Mouse (Mus musculus) induced T-regulatory cell, adult 2 months (primary cell): ENCODE results near the gene Npas2.

Experiments used
- DNase-seq: peaks from one replicate; pipeline ENCODE4 v3.0.0-alpha.2; 2012; ENCODE audit warnings: low read depth

Npas2 gene

DNA sequence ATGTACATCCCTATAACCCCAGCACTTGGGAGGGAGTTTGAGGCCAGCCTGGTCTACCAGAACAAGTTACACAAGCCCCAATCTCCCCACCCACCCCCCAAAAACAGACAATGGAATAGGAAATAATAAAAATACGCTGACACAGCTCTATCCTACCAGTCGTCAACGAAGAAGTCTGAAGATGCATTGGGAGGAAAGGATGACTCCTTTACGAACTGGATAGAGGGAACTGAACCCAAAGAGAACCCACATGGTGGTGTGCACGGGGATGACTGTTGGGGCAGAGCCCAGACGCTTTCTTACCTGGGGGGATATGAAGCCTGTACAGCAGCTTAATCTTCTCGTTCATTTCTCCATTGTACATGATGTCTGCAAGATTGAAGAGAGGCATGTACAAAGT, 182.6 kb downstream of the Npas2 start:
- no peak for DNase-seq

DNA sequence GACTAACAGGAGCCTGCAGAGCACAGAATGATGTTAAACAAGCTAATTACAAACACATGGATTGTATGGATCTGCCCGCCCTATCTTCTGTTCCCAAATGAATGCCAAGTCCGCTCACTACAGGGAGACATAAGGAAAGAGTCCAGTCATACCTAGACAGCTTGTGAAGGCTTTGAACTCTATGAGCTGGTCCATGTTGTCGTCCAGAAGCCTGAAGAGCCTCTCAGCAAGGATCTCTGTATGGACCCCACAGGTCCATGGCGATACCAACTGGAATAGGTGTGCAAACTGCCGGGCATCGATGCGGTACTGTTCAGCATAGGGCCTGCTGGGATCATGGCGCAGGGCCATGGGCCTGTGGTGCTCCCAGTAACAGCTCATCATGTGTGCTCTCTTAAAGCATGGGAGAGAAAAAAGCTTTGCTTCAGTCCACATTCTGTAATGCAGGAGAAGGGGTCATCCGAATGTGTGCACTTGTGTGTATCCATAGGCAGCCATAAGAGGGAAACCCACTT, 183.3 kb downstream of the Npas2 start:
- DNase-seq: no peak

DNA sequence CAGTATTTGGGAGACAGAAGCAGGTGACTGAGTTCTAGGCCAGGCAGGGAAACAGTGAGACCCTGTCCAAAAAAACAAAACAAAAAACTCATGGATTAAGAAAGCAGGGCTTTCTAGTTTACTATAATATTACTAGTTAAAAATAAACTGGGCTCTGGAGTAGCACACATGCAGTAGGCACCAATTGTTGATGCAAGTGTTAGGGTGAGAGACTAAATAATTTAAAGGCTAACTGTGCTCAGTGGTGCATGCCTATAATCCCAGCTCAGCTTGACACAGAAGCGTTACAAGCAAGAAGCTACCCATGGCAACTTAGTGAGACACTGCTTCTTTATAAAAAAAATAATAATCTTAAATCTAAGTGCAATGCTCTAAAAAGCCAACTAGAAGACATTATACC, 185.0 kb downstream of the Npas2 start:
- DNase-seq: no peak

DNA sequence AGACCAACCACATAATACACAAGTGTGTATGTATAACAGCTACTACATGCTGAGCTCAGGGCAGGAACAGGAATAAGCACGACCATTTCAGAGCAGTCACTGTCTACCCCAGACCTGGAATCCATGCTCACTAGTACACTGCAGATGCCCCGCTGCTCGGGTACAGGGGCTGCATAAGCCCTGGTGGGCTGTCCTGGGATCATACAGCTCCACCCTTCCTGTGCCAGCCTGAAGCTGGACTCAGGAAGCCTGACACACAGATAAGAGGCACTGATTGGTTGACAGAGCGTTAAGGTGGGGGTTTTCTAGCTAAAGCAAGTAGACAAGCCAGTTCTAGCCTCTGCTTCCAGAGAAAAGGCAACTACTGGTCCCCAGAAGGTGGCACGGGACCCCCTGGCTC, 185.5 kb downstream of the Npas2 start:
- DNase-seq: no peak

DNA sequence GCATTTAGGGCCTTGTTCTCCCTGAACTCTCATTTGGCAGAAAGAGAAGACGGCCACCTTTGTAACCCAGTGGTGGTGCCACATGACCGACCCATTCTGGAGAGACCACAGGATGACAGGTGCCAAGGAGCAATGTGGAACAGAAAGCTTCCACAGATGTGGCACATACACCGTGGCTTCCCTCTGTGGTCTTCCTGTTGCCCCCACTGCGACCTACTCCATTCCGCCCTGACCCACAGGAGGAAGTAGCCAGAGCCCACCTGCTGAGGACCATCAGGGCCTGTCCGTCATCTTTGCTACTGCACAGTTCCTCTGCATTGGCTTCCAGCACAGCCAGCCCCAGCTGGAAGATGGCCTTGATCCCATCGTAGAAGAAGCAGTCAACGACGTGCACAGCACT, 187.5 kb downstream of the Npas2 start:
- no peak for DNase-seq

DNA sequence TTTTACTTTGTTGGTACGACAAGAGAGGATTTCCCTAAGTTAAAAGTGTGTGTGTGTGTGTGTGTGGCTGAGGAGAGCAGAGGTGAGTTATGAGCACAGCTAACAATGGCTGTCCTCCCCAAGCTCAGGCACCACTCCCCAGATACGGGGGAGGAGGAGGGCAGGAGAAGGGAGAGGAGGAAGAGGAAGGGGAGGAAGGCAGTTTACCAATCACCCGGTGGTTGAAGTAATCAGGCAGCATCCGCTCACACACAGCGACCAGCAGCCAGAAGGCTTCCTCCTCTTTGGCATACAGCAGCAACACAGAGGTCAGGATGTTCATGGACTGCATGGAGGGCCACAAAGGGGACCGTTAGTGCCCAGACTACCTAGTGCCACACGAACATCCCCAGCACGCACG, 191.4 kb downstream of the Npas2 start:
- DNase-seq: no peak

DNA sequence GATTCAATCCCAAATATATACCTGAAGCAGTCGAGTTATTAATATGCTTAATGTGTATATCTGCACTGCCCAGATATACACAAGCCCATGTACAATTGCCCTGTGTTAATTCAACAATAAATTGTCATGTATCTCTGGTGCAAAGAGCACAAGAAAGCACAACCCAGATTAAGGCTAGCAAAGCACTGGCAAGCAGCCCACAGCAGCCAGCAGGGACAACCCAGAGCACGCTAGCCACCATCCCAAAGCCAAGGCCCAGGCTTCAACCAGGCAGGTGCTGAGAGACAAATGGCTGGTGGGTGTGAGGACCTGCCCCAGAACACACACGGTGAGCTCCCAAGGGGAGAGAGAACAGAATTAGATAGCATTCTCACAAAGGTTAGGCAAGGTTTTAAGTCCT, 192.9 kb downstream of the Npas2 start:
- no peak for DNase-seq

DNA sequence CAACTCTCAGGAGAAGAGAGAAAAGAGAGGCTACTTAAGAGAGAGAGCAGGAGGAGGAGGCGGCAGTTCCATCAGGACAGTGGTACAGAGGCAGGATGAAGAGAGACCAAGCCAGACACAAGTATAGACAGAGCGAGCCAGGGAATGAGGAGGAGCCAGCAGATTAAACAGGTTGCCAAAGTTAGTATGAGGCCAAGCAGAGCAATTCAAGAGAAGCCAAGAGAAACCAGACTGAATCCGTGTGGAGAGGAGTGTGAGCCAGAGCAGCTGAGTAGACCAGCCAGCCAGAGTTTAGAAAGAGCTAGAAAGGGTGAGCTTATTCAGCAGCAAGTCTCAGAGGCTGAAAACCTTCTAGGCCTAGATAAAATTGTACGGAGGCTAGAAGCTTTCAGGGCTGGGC, 194.0 kb downstream of the Npas2 start:
- no peak for DNase-seq

DNA sequence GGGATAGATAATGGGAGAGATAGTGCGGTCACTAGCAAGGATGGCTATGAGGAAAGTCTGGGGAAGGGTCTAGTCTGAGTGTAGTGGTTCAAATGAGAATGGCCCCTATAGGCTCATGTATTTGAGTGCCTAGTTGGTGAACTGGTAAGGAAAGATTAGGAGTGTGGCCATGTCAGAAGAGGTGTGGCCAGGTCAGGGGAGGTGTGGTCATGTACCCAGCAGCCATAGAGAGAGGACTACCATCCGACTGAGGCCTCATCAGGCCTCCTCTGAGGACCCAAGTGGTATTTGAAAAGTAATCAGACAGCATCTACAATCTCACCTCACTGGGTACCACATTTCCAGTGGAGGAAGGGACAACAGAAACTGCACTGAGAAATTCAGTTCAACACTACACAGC, 194.6 kb downstream of the Npas2 start:
- DNase-seq: no peak

DNA sequence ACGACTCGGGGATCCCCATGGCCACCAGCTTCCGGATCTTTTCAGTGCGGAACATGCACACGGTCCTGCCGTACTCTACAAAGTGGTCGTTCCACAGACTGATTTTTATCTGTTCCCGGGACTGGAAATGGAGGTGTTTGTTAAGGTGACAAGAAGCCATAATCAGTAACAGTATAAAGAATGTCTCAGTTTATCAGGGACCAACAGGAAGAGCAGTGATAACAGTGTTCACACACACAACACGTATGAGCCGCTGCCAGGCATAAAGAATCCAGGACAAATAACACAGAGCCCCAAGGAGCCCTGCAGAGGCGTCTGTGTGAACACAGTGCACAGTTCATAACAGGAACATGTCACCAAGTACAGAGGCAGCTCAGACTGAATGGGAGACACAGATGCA, 195.8 kb downstream of the Npas2 start:
- no peak for DNase-seq

DNA sequence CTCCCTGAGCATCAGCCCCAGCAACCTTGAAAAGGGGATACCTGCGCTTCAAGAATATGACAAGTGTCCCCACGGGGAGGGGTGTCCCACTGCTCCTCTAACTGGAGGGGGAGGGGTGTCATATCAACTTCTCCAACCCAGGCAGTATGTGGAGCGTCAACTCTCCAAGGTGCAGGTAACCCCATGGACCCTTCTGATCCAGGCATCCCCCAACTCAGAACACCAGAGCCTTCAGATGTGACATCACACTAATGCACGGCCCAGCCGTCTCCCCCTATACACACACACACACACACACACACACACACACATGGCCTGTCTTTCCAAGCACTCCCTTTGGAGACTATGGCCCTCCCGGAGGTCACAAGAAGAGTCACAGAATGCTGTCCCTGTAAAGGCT, 198.1 kb downstream of the Npas2 start:
- no peak for DNase-seq

DNA sequence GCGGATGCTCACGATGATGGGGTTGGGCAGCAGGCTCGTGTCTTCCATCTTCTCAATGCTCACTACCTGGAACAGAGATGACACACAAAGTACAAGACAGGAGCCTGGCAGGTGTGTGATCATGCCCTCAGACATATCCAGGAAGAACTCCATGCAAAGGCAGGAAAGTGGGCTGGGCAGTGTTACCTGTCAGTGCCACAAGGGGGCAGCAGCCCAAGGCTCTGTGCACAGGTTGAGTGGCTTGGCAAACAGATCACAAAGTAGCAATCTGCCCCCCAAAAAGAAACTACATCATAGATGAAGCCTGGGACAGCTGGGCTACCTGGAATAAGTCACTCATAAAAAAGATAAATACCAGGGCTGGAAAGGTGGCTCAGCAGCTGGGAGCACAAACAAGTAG, 198.7 kb downstream of the Npas2 start:
- peak; percentile 72 for DNase-seq

DNA sequence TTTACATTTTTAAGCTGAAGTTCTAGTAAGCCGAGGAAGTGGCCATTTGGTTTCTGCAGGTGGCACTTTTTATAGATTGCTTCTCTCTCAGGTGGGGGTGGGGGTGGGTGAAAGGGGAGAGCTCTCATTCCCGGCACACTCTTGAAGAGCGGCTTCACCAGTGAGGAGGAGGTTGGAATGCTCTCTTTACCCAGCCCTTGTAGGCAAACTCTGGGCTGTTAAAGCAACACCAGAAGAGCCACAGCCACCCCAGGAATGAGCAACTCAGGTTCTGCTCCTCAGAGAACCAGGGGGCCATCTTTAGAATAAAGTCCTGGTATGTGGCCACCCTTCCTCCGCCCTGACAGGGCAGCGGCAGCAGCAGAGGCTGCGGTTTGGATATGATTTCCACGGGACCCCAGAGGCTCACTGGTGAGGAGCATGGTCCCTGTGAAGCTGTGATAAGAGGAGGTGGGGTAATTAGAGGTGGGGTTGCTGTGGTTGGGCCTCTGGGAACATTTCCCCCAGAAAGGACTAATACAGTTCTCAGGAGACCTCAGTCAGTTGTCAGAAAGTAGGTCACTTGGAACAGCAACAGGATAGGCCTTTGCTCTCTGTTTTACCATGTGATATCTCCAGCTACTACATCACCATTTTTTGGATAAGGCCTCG, 199.8 kb downstream of the Npas2 start:
- no peak for DNase-seq

DNA sequence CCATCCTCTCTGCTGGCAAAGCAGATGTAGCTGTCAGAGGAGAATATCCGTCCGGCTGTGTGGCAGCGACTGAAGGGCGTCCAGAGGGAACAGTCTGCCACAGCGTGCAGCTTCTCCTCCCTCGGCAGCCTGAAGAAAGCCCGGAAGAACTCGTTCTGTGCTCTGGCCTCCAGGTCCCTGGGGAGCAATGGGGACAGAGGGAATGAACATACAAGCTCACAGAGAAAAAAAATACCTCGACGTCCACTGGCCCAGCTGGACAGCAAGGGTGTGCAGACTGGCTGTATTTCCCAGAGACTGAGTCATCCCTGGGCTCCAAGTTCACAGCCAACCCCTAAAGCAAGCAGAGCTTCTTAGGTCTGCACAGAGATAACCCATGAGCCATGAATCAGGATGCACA, 200.6 kb downstream of the Npas2 start:
- DNase-seq: no peak

DNA sequence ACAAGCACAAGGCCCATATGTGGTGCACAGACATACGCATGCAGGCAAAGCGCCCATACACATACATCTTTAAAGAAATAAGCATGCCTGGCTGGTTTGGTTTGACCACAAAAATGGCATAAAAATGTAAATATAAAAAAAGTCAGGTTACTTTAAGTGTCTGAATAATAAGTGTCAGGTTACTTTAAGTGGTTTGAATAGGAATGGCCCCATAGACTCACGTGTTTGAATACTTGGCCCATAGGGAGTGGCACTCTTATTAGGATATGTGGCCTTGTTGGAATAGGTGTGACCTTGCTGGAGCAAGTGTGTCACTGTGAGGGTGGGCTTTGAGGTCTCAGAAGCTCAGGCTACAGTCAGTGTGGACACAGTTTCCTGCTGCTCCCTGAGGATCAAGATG, 201.1 kb downstream of the Npas2 start:
- no peak for DNase-seq

DNA sequence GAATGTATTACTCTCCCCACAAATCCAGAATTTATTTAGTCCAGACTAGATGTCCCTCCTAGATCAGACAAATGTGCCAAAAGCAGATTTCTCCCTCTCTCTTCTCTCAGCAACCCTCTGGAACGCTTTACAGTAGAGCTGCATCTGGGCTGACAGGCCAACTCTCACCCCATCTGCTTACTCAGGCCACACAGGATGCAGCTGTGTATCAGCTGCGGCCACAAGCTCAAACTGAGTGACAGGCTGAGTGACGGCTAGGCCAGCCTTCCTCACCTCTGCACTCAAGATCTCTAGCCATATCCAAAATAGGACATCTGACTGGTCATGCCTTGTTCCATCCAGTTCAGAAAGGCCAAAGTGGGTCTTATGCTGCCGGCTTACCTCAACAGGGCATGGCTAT, 202.8 kb downstream of the Npas2 start:
- DNase-seq: no peak

DNA sequence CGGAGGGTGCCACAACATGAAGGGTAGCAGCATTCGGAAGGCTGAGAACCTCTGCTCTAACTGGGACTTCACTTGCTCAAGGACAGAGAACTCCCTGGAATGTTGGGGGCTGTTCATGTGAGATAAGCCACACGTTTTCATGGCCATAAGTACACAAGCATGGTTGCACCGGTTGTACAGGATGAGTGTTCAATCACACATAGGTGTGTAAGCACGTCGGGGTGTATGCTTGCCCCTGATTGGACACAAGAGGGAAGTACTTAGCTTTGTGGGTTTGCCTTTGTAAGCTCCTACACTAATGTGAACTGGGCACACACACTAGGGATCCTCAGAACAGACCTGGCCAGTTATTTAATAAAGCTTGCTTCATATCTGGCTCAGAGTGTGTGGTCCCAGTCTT, 204.8 kb downstream of the Npas2 start:
- DNase-seq: no peak

DNA sequence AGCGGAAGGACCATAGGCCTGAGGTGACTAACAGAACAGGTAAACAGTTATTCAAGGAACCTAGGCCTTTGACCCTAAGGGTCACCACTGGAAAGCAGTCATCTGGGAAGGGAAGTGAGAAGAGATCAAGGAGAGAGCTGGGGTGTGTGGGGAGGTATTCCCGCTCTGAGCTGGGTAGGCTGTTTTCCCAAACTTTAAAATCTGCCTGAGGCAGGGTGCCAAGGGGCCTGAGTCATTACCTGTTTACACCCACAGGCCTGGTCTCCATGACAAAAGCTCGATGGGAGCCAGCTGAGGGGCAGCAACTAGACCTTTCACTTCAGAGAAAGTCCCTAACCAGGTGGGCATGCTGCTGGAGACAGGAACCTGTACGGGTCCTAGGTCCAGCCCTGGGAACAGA, 205.7 kb downstream of the Npas2 start:
- no peak for DNase-seq

DNA sequence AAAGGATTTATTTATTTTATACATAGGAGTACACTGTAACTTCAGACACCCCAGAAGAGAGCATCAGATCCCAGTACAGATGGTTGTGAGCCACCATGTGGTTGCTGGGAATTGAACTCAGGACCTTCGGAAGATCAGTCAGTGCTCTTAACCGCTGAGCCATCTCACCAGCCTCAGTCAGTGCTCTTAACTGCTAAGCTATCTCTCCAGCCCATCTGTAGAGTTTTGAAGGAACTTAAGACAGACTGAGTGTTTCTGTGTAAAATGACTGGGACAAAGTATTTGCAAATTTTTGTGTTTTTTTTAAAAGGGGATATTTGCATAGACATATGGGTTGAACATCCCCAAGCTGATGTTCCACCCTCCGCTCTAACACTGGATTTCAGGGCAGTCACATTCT, 206.6 kb downstream of the Npas2 start:
- DNase-seq: no peak

DNA sequence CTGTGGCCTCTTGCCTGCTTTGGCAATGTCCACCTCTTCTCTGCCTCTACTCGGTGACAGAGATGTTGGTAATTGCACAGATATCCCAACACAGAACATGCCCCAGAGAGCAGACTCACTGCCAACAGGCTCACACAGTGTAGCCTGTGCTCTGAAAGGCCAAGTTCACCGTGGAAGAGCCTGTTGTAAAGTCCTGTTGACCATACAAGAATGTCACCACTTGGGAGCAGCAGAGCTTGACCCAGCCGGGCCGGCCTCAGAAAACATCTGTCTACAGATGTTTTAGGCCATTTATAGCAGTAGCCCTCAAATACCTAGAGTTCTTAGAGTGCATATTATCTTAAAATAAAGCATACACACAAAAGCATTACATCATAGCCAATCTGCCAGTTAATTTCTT, 213.6 kb downstream of the Npas2 start:
- DNase-seq: no peak

DNA sequence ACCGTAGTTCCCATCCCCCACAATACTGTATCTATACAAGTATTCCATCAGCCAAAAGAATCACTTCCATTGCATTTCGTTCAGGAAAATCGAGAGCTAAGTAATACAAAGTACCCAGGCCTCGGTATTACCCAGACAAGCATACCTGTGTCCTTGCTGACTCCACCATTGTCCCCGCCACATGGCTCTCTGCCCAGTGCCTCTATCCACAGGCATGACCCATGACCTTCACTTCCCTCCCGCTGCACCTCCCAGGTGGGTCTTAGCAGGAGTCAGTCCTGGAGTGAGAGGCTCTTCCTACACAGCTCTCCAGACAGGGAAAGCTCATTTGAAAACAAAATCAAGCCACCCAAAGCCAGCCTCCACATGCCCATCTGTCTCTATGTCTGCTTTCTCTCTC, 214.6 kb downstream of the Npas2 start:
- no peak for DNase-seq

DNA sequence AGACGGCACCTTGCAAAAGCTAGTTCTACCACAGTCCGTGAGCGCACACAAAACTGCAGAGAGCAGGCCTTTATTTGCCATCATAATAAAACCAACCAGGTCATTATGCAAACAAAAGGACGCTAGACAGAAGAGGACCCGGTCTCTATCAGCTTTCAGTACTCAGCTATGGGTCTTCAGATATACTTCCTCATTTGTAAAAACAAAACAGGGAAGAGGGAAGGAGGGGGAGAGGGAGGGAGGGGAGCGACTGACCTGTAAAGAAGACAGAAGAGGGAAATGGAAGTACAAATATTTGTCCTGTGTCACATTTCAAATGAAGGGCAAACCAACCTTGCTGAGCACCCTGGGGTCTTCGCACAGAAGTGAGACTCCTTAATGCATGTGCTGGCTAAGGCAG, 215.1 kb downstream of the Npas2 start:
- DNase-seq: no peak

DNA sequence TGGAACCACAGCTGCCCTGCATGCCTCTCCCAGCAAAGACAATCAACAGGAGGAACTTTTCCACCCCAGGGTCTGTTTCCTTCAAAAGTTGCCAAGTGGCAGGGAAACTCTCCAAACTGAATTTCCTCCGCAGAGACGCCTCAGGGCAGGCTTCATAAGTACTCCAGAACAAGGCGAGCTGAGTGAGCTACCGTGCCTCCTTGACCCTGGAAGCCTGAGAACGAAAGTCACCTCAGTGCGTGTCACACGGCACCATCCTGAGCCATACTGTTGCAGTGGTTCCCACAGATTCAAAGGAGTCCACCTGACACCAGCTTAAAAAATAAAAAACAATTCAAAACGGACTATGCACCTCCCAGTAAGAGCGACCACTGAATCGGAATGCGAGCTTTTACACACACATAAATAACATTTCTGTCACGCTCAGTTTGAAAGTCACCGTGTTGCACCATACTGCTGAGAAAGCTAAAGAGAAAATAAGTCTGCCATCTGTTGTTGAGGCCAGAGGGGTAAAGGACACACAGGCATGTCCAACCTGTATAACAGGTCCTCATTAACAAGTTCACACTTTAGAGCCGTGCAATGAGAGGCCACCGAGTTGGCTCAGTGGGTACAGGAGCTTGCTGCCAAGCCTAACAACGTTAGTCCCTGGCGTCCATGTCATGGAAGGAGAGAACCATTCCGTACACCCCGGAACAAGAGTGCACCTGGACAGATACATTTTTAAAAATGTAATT, 216.7 kb downstream of the Npas2 start:
- DNase-seq: no peak
